Mouse (Mus musculus) erythroblast, embryonic 14.5 days (primary cell): ENCODE measurements around the gene Mamstr.

Experiments used
- GATA1 ChIP-seq: IDR thresholded peaks from 2 replicates; pipeline ENCODE4 v1.6.1; 2012; ENCODE audit warnings: low read length, inconsistent platforms, mixed read lengths
- TAL1 ChIP-seq: IDR thresholded peaks from 3 replicates; pipeline ENCODE4 v1.6.1; 2012; ENCODE audit warnings: low read length, inconsistent platforms, mixed read lengths

DNA sequence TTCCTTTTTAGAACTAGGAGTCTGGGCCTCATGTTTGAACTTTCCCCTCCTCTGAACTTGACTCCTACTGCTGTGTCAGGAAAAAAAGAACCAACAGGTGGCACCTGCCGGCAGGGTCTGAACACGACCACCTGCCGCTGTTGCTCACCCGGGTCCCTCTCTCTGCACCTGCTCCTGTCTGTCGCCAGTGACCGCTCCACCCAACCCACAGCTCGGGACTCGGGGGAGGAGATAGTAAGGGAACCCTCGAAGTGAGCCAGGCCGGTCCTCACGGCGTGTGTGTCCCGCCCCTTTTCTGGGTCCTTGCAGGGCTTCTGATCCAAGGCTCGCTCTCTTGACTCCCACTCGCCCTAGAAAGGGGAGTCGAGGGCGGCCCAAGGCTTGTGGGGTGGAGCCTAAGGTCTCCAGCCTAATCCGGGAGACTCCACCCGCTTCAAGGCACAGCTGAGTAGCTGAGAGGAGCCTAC is at the start of gene Mamstr:
- TF ChIP-seq GATA1 (no peak), TAL1 (no peak)
